Mouse (Mus musculus) stomach, embryonic 15.5 days (tissue): ENCODE data around the gene Bag5. TPM values are rescaled to one million over a fixed set of nuclear protein-coding genes. Genes with fewer than 3 reads are reported as not detected.

ENCODE experiments used
- ATAC-seq: fragments of 200-750 bp; cut with Nextera tagmentation; 2 replicates; pipeline ENCODE4 v1.8.0; 2017; ENCODE audit warnings: low read depth, moderate number of reproducible peaks, moderate TSS enrichment; ENCODE audit not compliant: insufficient read depth, low FRiP score
- H3K27ac ChIP-seq: fragments of 300-500 bp; sonication (generic); 2 replicates; pipeline ENCODE4 v1.5.1; 2015; ENCODE audit warnings: mild to moderate bottlenecking, inconsistent platforms
- H3K27me3 ChIP-seq: fragments of 300-500 bp; sonication (generic); replicated peaks from 2 replicates; pipeline ENCODE4 v1.6.1; 2015; ENCODE audit warnings: inconsistent platforms
- H3K36me3 ChIP-seq: fragments of 300-500 bp; sonication (generic); 2 replicates; pipeline ENCODE4 v1.6.1; 2015; ENCODE audit warnings: inconsistent platforms
- H3K4me1 ChIP-seq: fragments of 300-500 bp; sonication (generic); 2 replicates; pipeline ENCODE4 v1.6.1; 2015; ENCODE audit warnings: inconsistent platforms
- H3K4me2 ChIP-seq: fragments of 300-500 bp; sonication (generic); 2 replicates; pipeline ENCODE4 v1.6.1; 2015; ENCODE audit warnings: mild to moderate bottlenecking, inconsistent platforms
- H3K4me3 ChIP-seq: fragments of 300-500 bp; sonication (generic); replicated peaks from 2 replicates; pipeline ENCODE4 v1.5.1; 2015; ENCODE audit warnings: inconsistent platforms
- H3K9ac ChIP-seq: fragments of 300-500 bp; sonication (generic); 2 replicates; pipeline ENCODE4 v1.6.1; 2015; ENCODE audit warnings: inconsistent platforms
- H3K9me3 ChIP-seq: fragments of 300-500 bp; sonication (generic); 2 replicates; pipeline ENCODE4 v1.6.1; 2016; ENCODE audit warnings: inconsistent platforms
- WGBS: fragments of 180-500 bp; shearing (Covaris S2); methylation state at CpG from one replicate; pipeline ENCODE4 v1.1.7; 2015; 5-methylcytosine and 5-hydroxymethylcytosine counted together
- polyA plus RNA-seq: library from polyadenylated mRNA; unstranded; fragments of >200 nt; fragmentation: Nextera tagmentation; extraction: Ambion mirVana; gene quantifications from 2 replicates; pipeline ENCODE4 v1.2.1, GENCODE M21; 2015

The Bag5 gene
- 49.5 and 50.9 TPM in 2 replicates for polyA plus RNA-seq

DNA sequence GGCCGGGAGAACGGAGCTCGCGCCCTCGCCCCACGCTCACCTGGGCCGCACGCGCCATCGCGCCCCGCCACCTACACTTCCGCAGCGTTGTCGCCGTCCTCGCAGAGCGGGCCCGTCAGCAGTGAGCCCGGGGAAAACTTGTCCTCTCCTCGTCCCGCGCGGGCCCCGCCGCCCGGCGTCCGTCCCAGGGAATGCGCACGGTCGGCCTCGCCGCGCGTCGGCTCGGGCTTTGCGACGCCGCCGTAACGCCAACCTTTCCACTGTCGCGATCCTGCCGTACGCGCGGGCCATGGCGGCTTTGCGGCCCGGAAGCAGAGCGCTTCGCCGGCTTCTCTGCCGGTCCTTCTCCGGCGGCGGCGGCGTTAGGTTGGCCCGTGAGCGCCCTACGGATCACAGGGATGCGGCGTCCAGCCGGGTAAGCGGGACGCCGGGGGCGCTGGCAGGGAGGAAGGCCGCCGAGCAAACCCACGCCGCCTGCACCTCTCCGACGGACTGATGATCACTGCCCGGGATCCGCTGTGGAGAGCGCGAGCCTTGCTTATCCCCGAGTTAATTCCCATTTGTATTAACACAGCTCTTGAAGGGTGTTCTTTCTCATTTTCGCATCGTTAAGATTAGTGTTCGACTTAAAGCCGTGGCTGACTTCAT, at the start of gene Bag5, which contains the start of gene Apopt1:
Gene Bag5, minus strand, starts transcription at position 254 of the 648 bp plus-strand sequence.
Gene Apopt1, plus strand, starts transcription at position 258 of the 648 bp plus-strand sequence.
- Histone ChIP-seq H3K4me2 (peak within 1 kb of the TSS; percentile 72), H3K9me3 (no peaks in the 10 kb centered on the region)
- WGBS = 0% methylated on average over 81 of the region's 86 CpGs

GRCm38 (mm10) chr12:111760306-111760908, 47.4 kb upstream of the Bag5 start:
- Histone ChIP-seq H3K4me1 (peaks cover 29% of the 10 kb centered on the region), H3K4me3 (peak overlapping the region; percentile 94), H3K36me3 (0 out of 2 replicates have a peak, but pooled peaks cover 4% of the 10 kb centered on the region), H3K27ac (peak overlapping the region; percentile 89; the same call in 1 of the 2 replicates), H3K27me3 (no peaks in the 10 kb centered on the region), H3K9ac (no peak overlapping the region), H3K9me3 (no peaks in the 10 kb centered on the region), H3K4me2 (peak overlapping the region; percentile 99)
- ATAC-seq = no peak
- 53% methylated on average over 7 of the region's 7 CpGs for WGBS

More for the DNA sequence above, at the start of gene Bag5, which contains the start of gene Apopt1:
- no peaks in the 10 kb centered on the region for H3K27me3 ChIP-seq
- peak; percentile 94 for ATAC-seq
- H3K36me3 ChIP-seq = peaks cover 28% of the 10 kb centered on the region
- H3K27ac ChIP-seq = peak within 1 kb of the TSS; percentile 62
- peaks cover 20% of the 10 kb centered on the region for H3K4me1 ChIP-seq
- peak within 1 kb of the TSS; percentile 77 for H3K4me3 ChIP-seq
- H3K9ac ChIP-seq = peak within 1 kb of the TSS; percentile 84

- Histone ChIP-seq H3K36me3 (0 out of 2 replicates have a peak, but pooled peaks cover 4% of the 10 kb centered on the region), H3K27ac (peak overlapping the region; percentile 89), H3K9ac (peak overlapping the region; percentile 93), H3K27me3 (no peaks in the 10 kb centered on the region), H3K9me3 (no peaks in the 10 kb centered on the region), H3K4me3 (peak overlapping the region; percentile 94), H3K4me1 (peaks cover 29% of the 10 kb centered on the region), H3K4me2 (peak overlapping the region; percentile 99)
- WGBS = 3% methylated on average over 33 of the region's 35 CpGs
- peak; percentile 8; the same call in 1 of the 2 replicates for ATAC-seq
Observed at GRCm38 (mm10) chr12:111759176-111760061, 46.4 kb upstream of the Bag5 start.

DNA sequence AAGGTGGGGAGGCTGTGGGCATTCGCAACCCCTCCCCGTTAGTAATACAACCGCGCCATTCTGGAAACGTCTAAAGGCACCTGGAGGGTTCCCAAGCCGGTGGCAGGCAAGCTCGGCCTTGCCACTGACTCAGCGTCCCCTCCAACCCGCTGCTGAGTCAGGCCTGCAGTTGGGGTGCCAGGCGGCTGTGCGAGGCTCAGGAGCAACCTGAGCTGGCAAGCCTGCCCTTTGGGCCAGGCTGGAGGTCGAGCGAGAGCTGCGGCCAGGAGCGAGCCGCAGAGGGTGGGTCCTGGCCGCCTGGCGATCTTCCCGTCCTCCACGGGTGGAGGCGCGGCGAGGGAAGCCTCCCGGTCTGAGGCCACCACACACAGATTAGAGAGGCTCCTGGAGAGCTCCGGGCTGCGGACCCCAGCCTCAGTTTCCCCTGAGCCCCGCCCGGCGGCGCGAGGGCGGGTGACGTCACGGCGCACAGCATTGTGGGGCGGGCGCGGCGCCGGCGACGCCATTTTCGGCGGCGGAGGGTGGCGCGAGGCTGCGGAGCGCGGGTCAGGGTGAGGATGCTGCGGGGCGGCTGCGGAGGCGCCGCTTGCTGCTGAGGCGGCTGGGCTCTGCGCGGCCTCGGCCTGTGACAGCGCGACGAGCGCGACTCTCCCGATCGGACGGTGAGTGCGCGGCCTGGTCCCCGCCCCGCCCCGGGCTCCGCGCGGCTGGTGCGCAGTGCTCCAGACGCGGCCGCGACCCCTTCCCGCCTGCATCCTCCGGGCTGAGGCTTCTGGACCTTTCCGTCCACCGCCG, 45.5 kb upstream of the Bag5 start, which contains the start of gene Klc1:
Gene Klc1, plus strand, starts transcription at position 469 of the 795 bp plus-strand sequence.
- Histone ChIP-seq H3K27me3 (no peaks in the 10 kb centered on the region), H3K27ac (peak within 1 kb of the TSS; percentile 89), H3K4me3 (peak within 1 kb of the TSS; percentile 94), H3K4me1 (peaks cover 26% of the 10 kb centered on the region), H3K36me3 (0 out of 2 replicates have a peak, but pooled peaks cover 4% of the 10 kb centered on the region), H3K9ac (peak within 1 kb of the TSS; percentile 93), H3K9me3 (no peaks in the 10 kb centered on the region), H3K4me2 (peak within 1 kb of the TSS; percentile 99)
- ATAC-seq = peak; percentile 61
- under 1% methylated on average over 53 of the region's 85 CpGs for WGBS

- Histone ChIP-seq H3K9ac (no peak overlapping the region; the same call in 1 of the 2 replicates), H3K4me3 (peak overlapping the region; percentile 94), H3K36me3 (no peaks in the 10 kb centered on the region), H3K27ac (peak overlapping the region; percentile 89; the same call in 1 of the 2 replicates), H3K4me1 (peaks cover 26% of the 10 kb centered on the region), H3K9me3 (no peaks in the 10 kb centered on the region), H3K27me3 (no peaks in the 10 kb centered on the region), H3K4me2 (peak overlapping the region; percentile 99)
- no peak for ATAC-seq
- 54% methylated on average over 10 of the region's 10 CpGs for WGBS
Observed at GRCm38 (mm10) chr12:111757561-111758325, 44.7 kb upstream of the Bag5 start.

GRCm38 (mm10) chr12:111756698-111757082, 43.6 kb upstream of the Bag5 start:
- no peak for ATAC-seq
- Histone ChIP-seq H3K27me3 (no peaks in the 10 kb centered on the region), H3K4me3 (no peak overlapping the region), H3K4me1 (peaks cover 20% of the 10 kb centered on the region), H3K9me3 (no peaks in the 10 kb centered on the region), H3K36me3 (no peaks in the 10 kb centered on the region), H3K27ac (no peak overlapping the region), H3K9ac (no peak overlapping the region), H3K4me2 (no peak overlapping the region)
- 33% methylated on average over 5 of the region's 5 CpGs for WGBS

DNA sequence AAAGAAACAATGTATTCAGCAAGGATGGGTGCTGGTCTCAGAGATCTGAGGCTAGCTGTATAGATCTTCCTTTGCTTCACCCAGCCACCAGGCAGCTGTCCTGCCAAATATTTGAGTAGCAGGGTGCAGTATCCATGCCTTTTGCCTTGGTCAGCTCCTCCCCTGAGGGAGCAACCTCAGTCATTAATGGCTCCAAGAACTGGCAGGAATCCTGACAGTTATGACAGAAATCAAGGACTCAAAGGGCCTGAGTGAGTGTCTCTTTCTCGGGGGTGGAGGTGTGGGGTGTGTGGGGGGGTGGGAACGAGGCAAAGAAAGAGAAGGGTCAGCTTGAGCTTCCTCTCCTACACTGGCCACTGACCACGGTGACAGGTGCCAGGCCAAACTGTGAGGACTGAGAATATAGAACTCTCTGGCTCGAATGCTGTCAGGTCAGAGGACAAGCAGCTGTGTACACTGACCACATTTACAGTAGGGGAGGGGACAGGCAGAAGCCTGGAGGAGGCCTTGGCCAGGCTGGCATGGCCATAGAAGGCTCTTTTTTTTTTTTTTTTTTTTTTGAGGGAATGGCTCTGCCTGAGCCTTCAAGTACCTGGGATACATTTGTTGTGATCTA, 43.1 kb upstream of the Bag5 start:
- Histone ChIP-seq H3K9ac (no peak overlapping the region), H3K4me3 (no peak overlapping the region), H3K4me2 (no peak overlapping the region), H3K9me3 (no peaks in the 10 kb centered on the region), H3K27me3 (no peaks in the 10 kb centered on the region), H3K4me1 (peaks cover 20% of the 10 kb centered on the region), H3K36me3 (no peaks in the 10 kb centered on the region), H3K27ac (no peak overlapping the region)
- 40% methylated on average over 4 of the region's 4 CpGs for WGBS
- ATAC-seq = no peak

DNA sequence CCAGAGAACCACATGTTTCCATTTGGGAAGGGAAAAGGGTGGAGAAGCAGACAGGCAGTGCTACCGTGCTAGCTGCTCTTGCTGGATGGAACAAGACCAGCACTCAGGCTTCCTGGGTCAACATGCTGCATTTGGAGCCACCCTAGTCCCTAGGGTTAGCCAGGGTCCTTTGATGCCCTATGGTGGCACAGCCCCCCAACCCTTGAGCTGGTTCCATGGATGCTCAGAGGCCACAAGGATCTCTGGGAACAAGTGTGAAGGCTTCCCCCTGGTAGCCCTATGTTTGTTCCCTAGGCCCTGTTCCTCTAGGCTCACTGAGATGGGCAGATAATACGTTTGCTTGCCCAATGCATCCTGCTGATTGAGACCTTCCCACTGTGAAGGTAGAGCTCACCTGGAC, 42.2 kb upstream of the Bag5 start:
- H3K4me1 ChIP-seq = peaks cover 13% of the 10 kb centered on the region
- no peaks in the 10 kb centered on the region for H3K36me3 ChIP-seq
- ATAC-seq = no peak
- H3K27me3 ChIP-seq = no peaks in the 10 kb centered on the region
- no peak overlapping the region for H3K4me3 ChIP-seq
- H3K27ac ChIP-seq = no peak overlapping the region
- no peak overlapping the region for H3K9ac ChIP-seq
- WGBS = 37% methylated on average over 2 of the region's 2 CpGs
- no peak overlapping the region for H3K4me2 ChIP-seq
- no peaks in the 10 kb centered on the region for H3K9me3 ChIP-seq

- no peak overlapping the region for H3K9ac ChIP-seq
- H3K27me3 ChIP-seq = no peaks in the 10 kb centered on the region
- no peak overlapping the region for H3K4me3 ChIP-seq
- ATAC-seq = no peak
- H3K36me3 ChIP-seq = no peaks in the 10 kb centered on the region
- H3K9me3 ChIP-seq = no peaks in the 10 kb centered on the region
- H3K27ac ChIP-seq = no peak overlapping the region
- no peak overlapping the region for H3K4me2 ChIP-seq
- peaks cover 8% of the 10 kb centered on the region for H3K4me1 ChIP-seq
Observed at GRCm38 (mm10) chr12:111754710-111755109, 41.7 kb upstream of the Bag5 start.

DNA sequence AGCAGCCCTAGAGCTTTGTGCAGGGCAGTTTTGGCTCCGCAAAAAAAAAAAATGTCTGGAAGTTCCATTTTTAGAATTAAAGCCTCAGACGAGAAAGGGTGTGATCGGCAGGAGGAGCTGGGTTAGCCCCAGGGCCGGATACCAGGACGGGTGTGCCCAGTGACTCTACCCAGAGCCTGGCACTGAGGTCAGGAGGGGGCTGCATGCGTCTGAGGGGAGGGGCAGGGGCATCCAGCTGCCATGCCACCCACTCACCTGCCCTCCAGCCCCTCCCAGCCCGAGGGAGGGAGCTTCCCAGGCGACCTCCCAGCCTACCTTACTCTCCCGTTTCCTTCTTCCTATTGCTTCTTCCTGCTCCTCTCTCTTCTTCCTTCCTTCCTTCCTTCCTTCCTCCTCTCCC, 40.3 kb upstream of the Bag5 start:
- Histone ChIP-seq H3K27ac (no peak overlapping the region), H3K36me3 (no peaks in the 10 kb centered on the region), H3K9ac (no peak overlapping the region), H3K27me3 (no peaks in the 10 kb centered on the region), H3K4me2 (no peak overlapping the region), H3K4me1 (peaks cover 6% of the 10 kb centered on the region), H3K4me3 (no peak overlapping the region), H3K9me3 (no peaks in the 10 kb centered on the region)
- ATAC-seq = no peak
- 58% methylated on average over 9 of the region's 9 CpGs for WGBS
